Mouse (Mus musculus): Measurements from ENCODE around the gene Nanos1. TPM values are rescaled to one million over a fixed set of nuclear protein-coding genes. Genes with fewer than 3 reads are reported as not detected.

Gene Nanos1
- total RNA-seq (2021) (1 to 10 TPM in 1 of 2 experiments, under 1 TPM in 1; 0.73 to 1.2 TPM), polyA plus RNA-seq (2012; rRNA removed) (0.99 and 1.2 TPM in 2 replicates)
- long read RNA-seq = 0 reads

- peak; percentile 95 for DNase-seq
Measured at GRCm38 (mm10) chr19:60755438-60756191, at the start of gene Nanos1. TSS of gene Nanos1 (plus strand) at chr19:60755987.

- DNase-seq = no peak
Measured at GRCm38 (mm10) chr19:60709193-60709900, 46.4 kb upstream of the Nanos1 start.

GRCm38 (mm10) chr19:60710196-60710595 is 45.6 kb upstream of the Nanos1 start:
- no peak for DNase-seq

GRCm38 (mm10) chr19:60712577-60712976 is 43.2 kb upstream of the Nanos1 start:
- DNase-seq = no peak

- DNase-seq = no peak
Measured at GRCm38 (mm10) chr19:60716381-60716780, 39.4 kb upstream of the Nanos1 start.

- peak; percentile 39 for DNase-seq
Measured at GRCm38 (mm10) chr19:60730281-60730852, 25.4 kb upstream of the Nanos1 start.

DNA sequence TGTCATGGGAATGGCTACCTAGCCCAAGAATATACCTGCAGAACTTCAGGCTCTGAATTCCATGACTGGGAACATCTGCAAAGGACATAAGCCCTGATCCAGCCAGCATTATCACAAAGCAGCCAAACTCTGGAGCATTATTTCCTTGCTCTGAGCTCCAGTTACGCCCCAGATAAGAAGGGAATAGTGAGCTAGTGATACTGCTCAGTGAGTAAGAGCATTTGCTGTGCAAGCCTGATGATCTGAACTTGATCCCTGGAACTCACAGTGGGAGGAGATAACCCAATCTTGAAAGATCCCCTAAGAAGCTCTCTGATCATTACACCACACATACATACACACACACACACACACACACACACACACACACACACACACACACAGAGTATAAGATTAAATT is 24.5 kb upstream of the Nanos1 start:
- DNase-seq = no peak

GRCm38 (mm10) chr19:60731966-60732365 is 23.8 kb upstream of the Nanos1 start:
- DNase-seq = no peak

DNA sequence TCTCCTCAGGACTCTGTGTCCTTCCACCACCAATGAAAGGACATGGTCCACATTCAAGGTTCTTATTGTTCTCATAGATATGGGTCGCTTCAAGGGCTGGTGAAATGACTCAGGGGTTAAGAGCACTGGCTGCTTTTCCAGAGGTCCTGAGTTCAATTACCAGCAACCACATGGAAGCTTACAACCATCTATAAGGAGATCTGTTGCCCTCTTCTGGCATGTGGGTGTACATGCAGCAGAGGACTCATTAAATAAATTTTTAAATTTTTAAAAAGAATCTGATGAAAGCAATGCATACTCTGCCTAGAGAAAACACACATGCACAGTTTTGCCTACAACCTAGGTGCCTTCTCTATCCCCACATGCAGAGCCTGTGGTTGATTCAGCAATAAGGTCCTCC is 15.2 kb upstream of the Nanos1 start:
- no peak for DNase-seq

- no peak for DNase-seq
Measured at GRCm38 (mm10) chr19:60743767-60744547, 11.8 kb upstream of the Nanos1 start.

- DNase-seq = no peak
Measured at GRCm38 (mm10) chr19:60747801-60748200, 8.0 kb upstream of the Nanos1 start.

DNA sequence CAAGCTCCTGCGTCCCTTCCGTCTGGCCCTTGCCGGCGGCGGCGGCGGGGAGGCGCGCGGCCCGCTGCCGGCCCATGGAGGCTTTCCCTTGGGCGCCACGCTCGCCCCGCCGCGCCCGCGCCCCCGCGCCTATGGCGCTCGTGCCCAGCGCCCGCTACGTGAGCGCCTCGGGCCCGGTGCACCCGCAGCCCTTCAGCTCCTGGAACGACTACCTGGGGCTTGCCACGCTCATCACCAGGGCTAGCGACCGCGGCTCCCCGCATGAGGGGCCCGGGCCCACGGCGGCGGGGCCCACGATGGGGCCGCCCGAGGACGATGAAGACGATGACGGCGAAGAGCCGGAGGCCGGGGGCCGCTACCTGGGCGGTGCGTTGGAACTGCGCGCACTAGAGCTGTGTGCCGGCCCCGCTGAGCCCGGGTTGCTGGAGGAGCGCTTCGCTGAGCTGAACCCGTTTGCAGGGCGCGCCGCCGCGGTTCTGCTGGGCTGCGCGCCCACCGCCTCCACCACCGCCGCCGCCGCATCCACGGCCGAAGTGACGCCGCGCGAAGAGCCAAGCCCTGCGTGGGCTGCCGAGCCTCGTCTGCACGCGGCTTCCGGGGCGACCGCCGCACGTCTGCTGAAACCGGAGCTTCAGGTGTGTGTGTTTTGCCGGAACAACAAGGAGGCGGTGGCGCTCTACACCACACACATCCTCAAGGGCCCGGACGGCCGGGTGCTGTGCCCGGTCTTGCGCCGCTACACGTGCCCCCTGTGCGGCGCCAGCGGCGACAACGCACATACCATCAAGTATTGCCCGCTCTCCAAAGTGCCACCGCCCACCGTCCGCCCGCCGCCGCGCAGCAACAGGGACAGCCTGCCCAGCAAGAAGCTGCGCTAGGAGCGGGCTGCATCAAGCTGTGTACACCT is 658 bp downstream of the Nanos1 start:
- peak; percentile 63 for DNase-seq

- DNase-seq = no peak
Measured at GRCm38 (mm10) chr19:60757099-60757785, 1.5 kb downstream of the Nanos1 start.

- DNase-seq = no peak
Measured at GRCm38 (mm10) chr19:60758896-60759835, 3.4 kb downstream of the Nanos1 start.

- DNase-seq = peak; percentile 68
Measured at GRCm38 (mm10) chr19:60773366-60773765, 17.6 kb downstream of the Nanos1 start.

- DNase-seq = no peak
Measured at GRCm38 (mm10) chr19:60782034-60782433, 26.2 kb downstream of the Nanos1 start.

- DNase-seq = no peak
Measured at GRCm38 (mm10) chr19:60784712-60785111, 28.9 kb downstream of the Nanos1 start.

- no peak for DNase-seq
Measured at GRCm38 (mm10) chr19:60787465-60788150, 31.8 kb downstream of the Nanos1 start.
